Mouse (Mus musculus) liver, embryonic 14.5 days (tissue): ENCODE results near the gene Nit2. TPM values are rescaled to one million over a fixed set of nuclear protein-coding genes. Genes with fewer than 3 reads are reported as not detected.

Experiments
- ATAC-seq: fragments of 200-750 bp; cut with Nextera tagmentation; 2 replicates; pipeline ENCODE4 v1.8.0; 2017; ENCODE audit warnings: moderate number of reproducible peaks, mild to moderate bottlenecking, moderate library complexity; ENCODE audit not compliant: insufficient read depth
- DNase-seq, 3 experiments: peaks; one replicate each; pipeline ENCODE4 v3.0.0-alpha.2; 2012 to 2013; ENCODE audit warnings: low read depth in 3 of 3, low spot score in 3 of 3
- H3K27ac ChIP-seq: fragments of 300-500 bp; sonication (generic); 2 replicates; pipeline ENCODE4 v1.5.1; 2014; ENCODE audit warnings: moderate library complexity, mild to moderate bottlenecking, control low read depth, inconsistent platforms
- H3K27me3 ChIP-seq: fragments of 300-500 bp; sonication (generic); 2 replicates; pipeline ENCODE4 v1.6.1; 2014; ENCODE audit warnings: mild to moderate bottlenecking, low read length, moderate library complexity; ENCODE audit not compliant: control insufficient read depth, insufficient read depth
- H3K36me3 ChIP-seq: fragments of 300-500 bp; sonication (generic); replicated peaks from 2 replicates; pipeline ENCODE4 v1.6.1; 2014; ENCODE audit warnings: low read depth; ENCODE audit not compliant: control insufficient read depth, insufficient read depth
- H3K4me1 ChIP-seq, 2 experiments: fragments of 200-500 bp in 1 of 2; fragments of 300-500 bp in 1 of 2; sonication (generic) in 1 of 2; replicated peaks; 2 replicates each; pipeline ENCODE4 v1.6.1; 2012 to 2014; ENCODE audit warnings: antibody characterized with exemption in 1 of 2, inconsistent platforms in 1 of 2, low read length in 1 of 2; ENCODE audit not compliant: control insufficient read depth in 2 of 2, insufficient read depth in 2 of 2
- H3K4me2 ChIP-seq: fragments of 300-500 bp; sonication (generic); 2 replicates; pipeline ENCODE4 v1.6.1; 2014; ENCODE audit warnings: low read depth, mild to moderate bottlenecking, control low read depth, moderate library complexity
- H3K4me3 ChIP-seq, 2 experiments: fragments of 200-500 bp in 1 of 2; fragments of 300-500 bp in 1 of 2; sonication (generic) in 1 of 2; 2 replicates each; pipeline ENCODE4 v1.5.1; 2012 to 2014; ENCODE audit warnings: low read depth in 2 of 2, low read length in 2 of 2, mild to moderate bottlenecking in 2 of 2, control low read depth in 1 of 2, inconsistent platforms in 1 of 2, moderate library complexity in 1 of 2; ENCODE audit not compliant: insufficient read depth in 1 of 2
- H3K9ac ChIP-seq: fragments of 300-500 bp; sonication (generic); replicated peaks from 2 replicates; pipeline ENCODE4 v1.6.1; 2014; ENCODE audit warnings: mild to moderate bottlenecking, control low read depth, moderate library complexity
- H3K9me3 ChIP-seq: fragments of 300-500 bp; sonication (generic); 2 replicates; pipeline ENCODE4 v1.6.1; 2016; ENCODE audit warnings: low read length, mixed read lengths; ENCODE audit not compliant: control insufficient read depth
- CTCF ChIP-seq: IDR thresholded peaks from 2 replicates; pipeline ENCODE4 v1.5.1; 2016; ENCODE audit warnings: antibody characterized with exemption, low read depth, control low read depth
- EP300 ChIP-seq: IDR thresholded peaks from 2 replicates; pipeline ENCODE4 v1.6.1; 2016; ENCODE audit warnings: antibody characterized with exemption, low read depth
- WGBS: fragments of 180-500 bp; shearing (Covaris S2); extraction: QIAGEN DNeasy Blood & Tissue Kit; methylation state at CpG from one replicate; pipeline ENCODE4 v1.1.7; 2014; ENCODE audit not compliant: insufficient replicate concordance; 5-methylcytosine and 5-hydroxymethylcytosine counted together
- polyA plus RNA-seq, 2 experiments: library from polyadenylated mRNA; depleted of rRNA in 1 of 2; stranded (reverse) in 1 of 2; unstranded in 1 of 2; fragments of >200 nt; fragmentation: Nextera tagmentation in 1 of 2; extraction: Ambion mirVana in 1 of 2; gene quantifications; 2 replicates each; pipeline versions ENCODE4 v1.2.1 to v1.2.3; 2012 to 2014

Gene Nit2
- polyA plus RNA-seq, 2 experiments = 15.6 to 35.0 TPM

- Histone ChIP-seq H3K4me1 (peaks cover 5 to 8% of the 10 kb centered on the region in 2 experiments; a peak in 3 of 4 replicates), H3K27ac (no peak overlapping the region), H3K9me3 (no peaks in the 10 kb centered on the region), H3K36me3 (peaks cover 1% of the 10 kb centered on the region), H3K4me2 (peak overlapping the region; percentile 76), H3K4me3 (peak overlapping the region in 1 of 2 experiments; percentile 68; a peak in 2 of 4 replicates), H3K9ac (peak overlapping the region; percentile 63; the same call in 1 of the 2 replicates), H3K27me3 (no peaks in the 10 kb centered on the region)
- WGBS = 52% methylated on average over 6 of the region's 6 CpGs
- ATAC-seq = no peak
- no peak for TF ChIP-seq EP300
- no peak for TF ChIP-seq CTCF
- DNase-seq = no peak
Observed at GRCm38 (mm10) chr16:57166086-57166485, 1.1 kb downstream of the Nit2 start.

GRCm38 (mm10) chr16:57165157-57165556 lies 2.0 kb downstream of the Nit2 start:
- no peaks in the 10 kb centered on the region for H3K27me3 ChIP-seq
- 87% methylated on average over 5 of the region's 5 CpGs for WGBS
- no peak overlapping the region for H3K4me2 ChIP-seq
- DNase-seq (no peak), ATAC-seq (no peak)
- TF ChIP-seq EP300 (no peak), CTCF (no peak)
- H3K27ac ChIP-seq = no peak overlapping the region
- H3K9me3 ChIP-seq = no peaks in the 10 kb centered on the region
- no peak overlapping the region for H3K4me3 ChIP-seq
- H3K36me3 ChIP-seq = peaks cover 3% of the 10 kb centered on the region
- no peak overlapping the region for H3K9ac ChIP-seq
- H3K4me1 ChIP-seq = peaks cover 5 to 8% of the 10 kb centered on the region in 2 experiments; a peak in 3 of 4 replicates

GRCm38 (mm10) chr16:57163694-57164093 lies 3.4 kb downstream of the Nit2 start:
- no peaks in the 10 kb centered on the region for H3K27me3 ChIP-seq
- H3K9ac ChIP-seq = no peak overlapping the region
- no peak overlapping the region for H3K4me3 ChIP-seq
- no peak overlapping the region for H3K27ac ChIP-seq
- H3K9me3 ChIP-seq = no peaks in the 10 kb centered on the region
- DNase-seq (no peak), ATAC-seq (no peak)
- H3K4me1 ChIP-seq = peaks cover 5 to 8% of the 10 kb centered on the region in 2 experiments; a peak in 3 of 4 replicates
- peaks cover 7% of the 10 kb centered on the region for H3K36me3 ChIP-seq
- TF ChIP-seq CTCF (no peak), EP300 (no peak)
- H3K4me2 ChIP-seq = no peak overlapping the region
- 73% methylated on average over 1 of the region's 1 CpGs for WGBS

- no peak for TF ChIP-seq EP300
- no peak for TF ChIP-seq CTCF
- WGBS = 75% methylated on average over 5 of the region's 5 CpGs
- Histone ChIP-seq H3K4me3 (no peak overlapping the region), H3K36me3 (peaks cover 7% of the 10 kb centered on the region), H3K9me3 (no peaks in the 10 kb centered on the region), H3K27me3 (no peaks in the 10 kb centered on the region), H3K27ac (no peak overlapping the region), H3K4me1 (peaks cover 5 to 8% of the 10 kb centered on the region in 2 experiments; a peak in 3 of 4 replicates), H3K4me2 (no peak overlapping the region), H3K9ac (no peak overlapping the region)
- DNase-seq (no peak), ATAC-seq (no peak)
Observed at GRCm38 (mm10) chr16:57162841-57163240, 4.3 kb downstream of the Nit2 start.

- DNase-seq (no peak), ATAC-seq (no peak)
- TF ChIP-seq CTCF (no peak), EP300 (no peak)
- WGBS = 56% methylated on average over 7 of the region's 7 CpGs
- no peak overlapping the region for H3K4me2 ChIP-seq
- H3K9me3 ChIP-seq = no peaks in the 10 kb centered on the region
- no peak overlapping the region for H3K27ac ChIP-seq
- H3K36me3 ChIP-seq = peaks cover 10% of the 10 kb centered on the region
- H3K4me1 ChIP-seq = peaks cover 2 to 3% of the 10 kb centered on the region in 2 experiments; a peak in 2 of 4 replicates
- H3K27me3 ChIP-seq = no peaks in the 10 kb centered on the region
- H3K9ac ChIP-seq = no peak overlapping the region
- no peak overlapping the region for H3K4me3 ChIP-seq
Observed at GRCm38 (mm10) chr16:57159835-57160234, 7.3 kb downstream of the Nit2 start.
